Mouse (Mus musculus): ENCODE data around the gene Cpsf6.

The Cpsf6 gene

DNA sequence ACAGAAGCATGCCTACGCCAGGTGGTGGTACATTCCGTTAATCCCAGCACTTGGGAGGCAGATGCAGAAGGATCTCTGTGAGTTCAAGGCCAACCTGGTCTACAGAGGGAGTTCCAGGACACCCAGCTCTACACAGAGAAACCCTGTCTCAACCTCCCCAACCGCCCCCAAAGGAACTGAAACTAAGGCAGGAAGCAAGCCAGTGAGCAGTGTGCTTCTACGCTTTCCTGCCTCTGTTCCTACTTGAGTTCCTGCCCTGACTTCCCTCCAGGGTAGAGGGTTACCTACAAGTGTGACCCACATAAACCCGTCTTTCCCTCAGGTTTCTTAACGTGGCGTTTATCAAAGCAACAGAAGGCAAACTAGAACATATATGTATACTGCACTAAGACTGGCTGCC is 56.0 kb downstream of the Cpsf6 start:
- DNase-seq = no peak

DNA sequence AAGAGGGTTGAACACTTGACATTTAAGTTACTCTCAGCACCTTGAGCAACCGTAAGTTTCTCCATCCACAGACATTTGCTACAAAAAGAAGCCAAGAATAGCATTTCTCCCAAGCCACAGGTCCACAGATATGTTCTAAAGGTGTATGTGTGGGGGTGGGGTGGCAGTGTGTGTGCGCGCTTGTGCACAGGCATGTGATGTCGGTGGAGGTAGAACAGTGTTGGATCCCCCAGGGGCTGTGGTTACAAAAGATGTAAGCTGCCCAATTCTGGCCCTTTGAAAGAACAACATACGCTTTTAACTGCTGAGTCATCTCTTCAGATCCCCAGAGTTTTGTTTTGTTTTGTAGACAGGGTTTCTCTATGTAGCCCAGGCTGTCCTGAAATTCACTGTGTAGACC is 57.2 kb downstream of the Cpsf6 start:
- DNase-seq = no peak

DNA sequence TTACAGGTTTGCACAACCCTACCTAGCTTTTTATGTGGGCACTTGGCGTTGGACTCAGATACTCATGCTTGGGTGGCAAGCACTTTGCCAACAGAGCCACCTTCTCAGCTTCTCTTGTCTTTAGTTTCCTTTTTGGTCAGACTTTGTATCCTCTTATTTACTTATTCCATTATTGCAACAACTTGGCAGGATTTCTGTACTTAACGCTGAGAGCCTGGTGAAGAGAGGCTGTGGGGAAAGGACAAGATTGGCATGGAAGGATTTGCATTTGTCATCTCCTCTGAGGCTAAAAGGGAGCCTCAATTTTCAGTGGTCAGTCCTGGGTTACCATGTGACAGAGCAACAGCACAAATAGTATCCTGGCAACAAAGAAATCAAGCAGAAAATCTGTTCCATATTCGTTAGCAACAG is 59.2 kb downstream of the Cpsf6 start:
- no peak for DNase-seq

DNA sequence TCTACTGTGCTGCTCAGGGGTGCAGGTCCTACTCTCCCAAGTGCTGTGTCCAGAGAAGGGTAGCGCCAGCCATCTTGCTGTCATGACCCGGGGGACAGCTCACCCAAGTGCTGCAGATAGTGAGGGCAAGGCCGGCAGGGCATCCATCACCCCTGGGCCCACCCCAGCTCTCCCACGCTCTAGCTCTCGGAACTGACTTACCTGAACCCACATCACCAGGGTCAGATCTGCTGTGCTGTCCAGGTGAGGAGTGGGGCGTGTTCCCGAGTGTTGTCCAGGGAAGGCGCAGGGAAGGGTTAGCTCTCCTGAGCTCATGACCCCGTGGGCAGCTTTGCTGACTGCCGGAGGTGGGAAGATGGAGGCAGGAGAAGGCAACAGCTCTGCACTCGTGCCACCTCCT is 63.4 kb downstream of the Cpsf6 start:
- no peak for DNase-seq

DNA sequence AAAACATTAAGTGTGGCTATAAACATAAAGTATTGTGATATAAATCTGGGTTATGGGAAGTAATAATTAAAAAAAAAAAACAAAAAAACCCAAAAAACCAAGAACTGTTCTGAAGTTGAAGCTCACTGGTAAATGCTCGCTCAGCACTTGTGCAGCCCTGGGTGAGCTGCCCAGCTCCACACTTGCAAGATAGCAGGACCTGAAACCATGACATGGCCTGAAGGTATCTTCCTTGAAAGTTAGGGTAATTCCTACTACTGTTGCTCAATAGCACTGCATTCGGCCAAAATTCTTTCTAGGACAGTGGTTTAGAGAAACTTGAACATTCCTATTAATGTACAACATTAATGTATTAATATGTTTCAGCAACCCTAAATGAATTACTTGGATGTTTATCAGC is 66.7 kb downstream of the Cpsf6 start:
- no peak for DNase-seq

DNA sequence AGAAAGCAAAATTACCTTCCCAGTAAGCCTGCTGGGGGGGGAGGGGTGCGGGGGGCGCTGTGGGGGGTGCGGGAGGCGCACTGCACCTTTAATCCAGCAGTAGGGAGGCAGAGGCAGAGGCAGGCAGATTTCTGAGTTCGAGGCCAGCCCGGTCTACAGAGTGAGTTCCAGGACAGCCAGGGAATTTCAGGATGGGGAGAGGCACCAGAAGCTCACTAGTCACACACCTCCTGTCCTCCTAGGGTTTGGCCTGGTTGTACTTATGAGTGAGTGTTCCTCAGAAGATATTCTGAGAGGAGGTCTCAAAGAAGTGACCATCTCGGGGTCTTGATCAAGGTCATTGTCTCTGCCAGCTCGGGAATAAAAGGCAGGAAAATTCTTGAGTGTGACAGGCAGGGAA is 67.6 kb downstream of the Cpsf6 start:
- no peak for DNase-seq

DNA sequence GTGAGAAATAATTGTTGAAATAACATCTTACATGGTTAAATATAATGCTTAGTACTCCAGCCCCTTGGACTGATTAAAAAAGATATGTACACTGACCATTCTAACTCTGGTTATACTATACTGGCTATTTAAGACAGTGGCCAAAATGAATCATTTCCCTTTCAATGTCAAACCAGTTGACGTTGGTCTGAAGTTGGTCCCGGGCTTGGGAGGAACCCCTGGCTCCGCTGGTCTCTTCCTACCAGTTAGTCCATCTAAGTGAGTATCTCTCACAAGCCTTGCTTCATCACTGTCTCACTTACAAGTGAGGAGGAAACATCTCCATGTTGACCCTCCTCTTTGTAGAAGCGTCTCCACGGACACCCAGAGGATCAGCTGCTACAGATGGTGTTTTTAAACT is 75.4 kb downstream of the Cpsf6 start:
- no peak for DNase-seq

DNA sequence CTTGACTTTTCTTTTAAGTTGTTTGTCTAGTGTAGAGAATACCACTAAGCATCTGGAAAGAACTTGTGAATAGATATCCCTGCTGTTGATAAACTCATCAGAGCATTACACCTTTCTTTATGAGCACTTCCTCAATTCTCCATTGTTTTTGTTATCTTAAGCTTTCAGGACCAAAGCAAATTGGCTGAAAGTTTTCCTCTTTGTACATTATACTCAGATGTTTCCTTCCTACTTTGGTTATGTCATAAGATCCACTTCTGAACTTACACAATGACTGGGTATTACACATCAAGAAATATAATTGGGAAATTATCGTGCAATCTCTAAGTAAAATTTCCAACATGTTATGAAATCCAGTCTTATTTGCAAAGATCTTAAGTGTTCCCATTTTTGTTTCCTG is 78.1 kb downstream of the Cpsf6 start:
- no peak for DNase-seq

DNA sequence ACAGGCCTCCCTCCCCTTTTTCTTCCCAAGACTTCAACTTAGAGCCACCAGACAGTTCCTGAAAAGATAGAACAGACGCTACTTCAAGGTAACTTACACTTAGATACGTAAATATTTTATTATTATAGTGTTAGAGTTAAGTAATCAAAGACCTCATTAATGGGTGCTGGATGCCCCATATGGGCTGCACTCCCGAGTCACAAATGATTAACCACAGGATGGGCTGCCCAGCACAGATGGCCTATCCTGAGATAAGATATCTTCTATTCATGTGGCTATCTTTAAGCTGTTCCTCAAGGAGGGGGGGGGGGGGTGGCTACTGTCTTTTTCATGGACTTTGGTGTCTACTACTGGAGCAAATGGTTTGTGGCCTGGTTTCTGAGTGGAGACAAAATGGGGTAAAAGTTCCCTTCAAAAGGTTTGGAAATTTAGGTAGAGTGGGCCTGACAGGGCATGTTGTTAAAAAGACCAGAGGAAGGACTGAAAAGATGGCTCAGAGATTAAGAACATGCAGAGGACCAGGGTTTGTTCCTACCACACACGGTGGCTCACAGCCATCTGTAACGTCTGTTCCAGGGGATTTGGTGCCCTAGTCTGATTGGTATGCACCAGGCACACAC is 79.8 kb downstream of the Cpsf6 start:
- no peak for DNase-seq

DNA sequence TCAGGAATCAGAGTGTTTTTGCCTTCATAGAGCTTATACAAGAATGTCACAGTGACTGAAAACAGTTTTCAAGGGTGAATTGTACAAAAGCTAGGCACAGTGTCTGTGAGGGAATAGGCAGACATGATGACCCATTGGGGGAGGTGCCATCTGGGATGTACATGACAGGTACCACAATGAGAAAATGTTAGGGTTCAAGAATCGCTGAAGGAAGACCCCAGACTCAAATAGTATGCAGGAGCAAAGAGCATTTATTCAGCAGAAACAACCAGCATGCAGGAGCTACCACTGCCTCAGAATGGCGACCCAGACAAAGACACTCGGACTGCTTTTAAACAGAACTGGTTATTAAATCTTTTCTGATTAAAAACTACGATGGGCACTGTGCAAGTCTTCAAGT is 80.7 kb downstream of the Cpsf6 start:
- no peak for DNase-seq

DNA sequence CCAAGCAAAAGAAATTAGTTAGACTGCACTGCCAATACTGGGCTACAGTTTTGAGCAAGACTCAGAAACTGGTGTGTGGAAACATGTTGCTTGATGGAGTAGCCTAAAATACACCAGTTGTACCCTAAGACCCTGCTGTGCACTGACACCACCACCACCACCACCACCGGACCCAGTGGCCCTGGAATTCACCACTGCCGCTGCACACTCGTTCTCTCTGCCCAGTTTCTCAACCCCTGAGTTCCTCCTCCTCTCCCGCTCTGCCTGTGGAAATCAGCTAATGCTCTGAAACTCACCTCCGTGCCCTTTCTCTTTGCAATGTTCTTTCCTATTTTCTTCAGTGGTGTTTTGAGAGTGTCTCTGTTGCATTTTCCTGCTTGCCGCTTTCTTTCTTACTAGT is 81.5 kb downstream of the Cpsf6 start:
- DNase-seq = no peak

Measured in thymus, postnatal 36 days (tissue).